ENCODE assay signal across 11 mouse cellular contexts in genomic region chr1:155488966-155489661, GRCm38 (mm10).
DNase-seq lines count a peak whose midpoint lies in the region; ATAC-seq and TF ChIP-seq lines count a peak whose summit lies in the region.
"Had no signal": no experiment of that assay in that cellular context is flagged by ENCODE, and none has a peak within 500 bp of the region (broad histone marks: within the 10 kb centered on the region; RNA-seq: fewer than 3 reads in every experiment).

No protein-coding gene starts in this region.

- peaks cover 6% of the 10 kb centered on the region for H3K4me1 ChIP-seq in heart, adult 2 months (ENCODE audit: control insufficient read depth, insufficient read depth, low read length)
- H3K4me1 ChIP-seq in heart, embryonic 10.5 days: peaks cover 37% of the 10 kb centered on the region
- peaks cover 41% of the 10 kb centered on the region for H3K4me1 ChIP-seq in neural tube, embryonic 13.5 days (replicated peaks)
- peaks cover 9% of the 10 kb centered on the region; the same call in 1 of the 2 replicates for H3K4me1 ChIP-seq in neural tube, embryonic 14.5 days (ENCODE audit: control insufficient read depth, insufficient read depth, low read length)

- H3K4me2 ChIP-seq in neural tube, embryonic 13.5 days: no peak overlapping the region
- H3K4me2 ChIP-seq in neural tube, embryonic 14.5 days (ENCODE audit: low read depth, low read length): no peak overlapping the region
- H3K4me2 ChIP-seq: embryonic facial prominence, embryonic 15.5 days had no signal

- ATAC-seq in neural tube, embryonic 13.5 days (ENCODE audit: low read depth): no peak
- no peak for ATAC-seq in neural tube, embryonic 14.5 days (ENCODE audit: low read depth)
- ATAC-seq in monocyte, adult 5-6 weeks (replicated peaks; ENCODE audit: insufficient number of reproducible peaks, low FRiP score, low TSS enrichment, poor library complexity, severe bottlenecking): no peak
- ATAC-seq in megakaryocyte, adult 5-6 weeks (ENCODE audit: poor library complexity, severe bottlenecking): no peak

- no peak for TF ChIP-seq CTCF in heart, adult 2 months (IDR thresholded peaks at IDR 0.05)

- TF ChIP-seq EP300 in heart, adult 2 months (IDR thresholded peaks at IDR 0.05; ENCODE audit: insufficient read depth, low read depth, low read length): no peak

- no peaks in the 10 kb centered on the region for H3K79me2 ChIP-seq in heart, adult 2 months (replicated peaks; ENCODE audit: control insufficient read depth, insufficient read depth, low read length)

- H3K4me3 ChIP-seq in heart, adult 2 months: no peak overlapping the region
- H3K4me3 ChIP-seq in heart, embryonic 10.5 days: no peak overlapping the region
- no peak overlapping the region for H3K4me3 ChIP-seq in neural tube, embryonic 13.5 days
- no peak overlapping the region for H3K4me3 ChIP-seq in neural tube, embryonic 14.5 days (ENCODE audit: low read depth, low read length)
- H3K4me3 ChIP-seq: embryonic facial prominence, embryonic 15.5 days had no signal

- DNase-seq in heart, adult 2 months: peak in 1 of 2 experiments; percentile 29
- DNase-seq in heart, embryonic 10.5 days (ENCODE audit: low spot score): no peak
- no peak for DNase-seq in neural tube, embryonic 10.5 days (ENCODE audit: extremely low spot score, low spot score)
- DNase-seq in layer of hippocampus, postnatal 10 days (ENCODE audit: low spot score in 2 of 2): peak; percentile 40 to 51
- DNase-seq: cerebellum, adult 9-10 months had no signal

- H3K27ac ChIP-seq in heart, adult 2 months: peak overlapping the region; percentile 54
- no peak overlapping the region for H3K27ac ChIP-seq in heart, embryonic 10.5 days
- peak overlapping the region; percentile 66 for H3K27ac ChIP-seq in neural tube, embryonic 13.5 days (replicated peaks)
- H3K27ac ChIP-seq in neural tube, embryonic 14.5 days (ENCODE audit: low read depth, low read length): peak overlapping the region; percentile 39; the same call in 1 of the 2 replicates
- H3K27ac ChIP-seq: embryonic facial prominence, embryonic 15.5 days; macrophage had no signal

- H3K36me3 ChIP-seq in heart, adult 2 months (ENCODE audit: control insufficient read depth, insufficient read depth, low read length): no peaks in the 10 kb centered on the region
- H3K36me3 ChIP-seq in heart, embryonic 10.5 days: no peaks in the 10 kb centered on the region
- H3K36me3 ChIP-seq in neural tube, embryonic 13.5 days: no peaks in the 10 kb centered on the region
- no peaks in the 10 kb centered on the region for H3K36me3 ChIP-seq in neural tube, embryonic 14.5 days (ENCODE audit: control insufficient read depth, insufficient read depth, low read length)
- H3K36me3 ChIP-seq: embryonic facial prominence, embryonic 15.5 days had no signal

- H3K27me3 ChIP-seq in heart, adult 2 months (ENCODE audit: control insufficient read depth, insufficient read depth, low read length): no peaks in the 10 kb centered on the region
- no peaks in the 10 kb centered on the region for H3K27me3 ChIP-seq in heart, embryonic 10.5 days (ENCODE audit: insufficient read depth, poor library complexity, severe bottlenecking)
- peaks cover 9% of the 10 kb centered on the region; the same call in 1 of the 2 replicates for H3K27me3 ChIP-seq in neural tube, embryonic 13.5 days
- H3K27me3 ChIP-seq in neural tube, embryonic 14.5 days (ENCODE audit: control insufficient read depth, insufficient read depth, low read length): no peaks in the 10 kb centered on the region

- intact Hi-C loops in heart, adult 2 months (cut with DNase I): no loop called here

- no peaks in the 10 kb centered on the region for H3K9me3 ChIP-seq in heart, embryonic 10.5 days
- no peaks in the 10 kb centered on the region for H3K9me3 ChIP-seq in neural tube, embryonic 13.5 days
- H3K9me3 ChIP-seq in neural tube, embryonic 14.5 days (ENCODE audit: control insufficient read depth, low read length): no peaks in the 10 kb centered on the region
- H3K9me3 ChIP-seq: embryonic facial prominence, embryonic 15.5 days had no signal

- H3K9ac ChIP-seq in heart, adult 2 months (ENCODE audit: low read depth, low read length): no peak overlapping the region
- H3K9ac ChIP-seq in neural tube, embryonic 13.5 days: 0 out of 2 replicates have a peak overlapping the region, but pooled peaks have one; percentile 9
- no peak overlapping the region for H3K9ac ChIP-seq in neural tube, embryonic 14.5 days (replicated peaks; ENCODE audit: low read depth, low read length)
- H3K9ac ChIP-seq: embryonic facial prominence, embryonic 15.5 days had no signal

- 61% methylated on average over 11 of the region's 11 CpGs for WGBS in heart, adult 2 months
- WGBS in heart, embryonic 10.5 days: 80% methylated on average over 11 of the region's 11 CpGs
- 83% methylated on average over 11 of the region's 11 CpGs for WGBS in neural tube, embryonic 13.5 days
- WGBS in neural tube, embryonic 14.5 days: 78% methylated on average over 11 of the region's 11 CpGs

- no peak for TF ChIP-seq POLR2A in heart, adult 2 months (IDR thresholded peaks at IDR 0.05; ENCODE audit: insufficient read depth, low read depth, low read length)

Comparison
In these comparisons a context has a peak if more than half of its experiments do, and no peak if none do; other contexts are left out.
1. DNase-seq: peak in layer of hippocampus, postnatal 10 days (2 of 2); none in heart, embryonic 10.5 days (single experiment) and neural tube, embryonic 10.5 days (single experiment).